Mouse (Mus musculus): ENCODE results near the gene Olfr292. TPM values are rescaled to one million over a fixed set of nuclear protein-coding genes. Genes with fewer than 3 reads are reported as not detected.

Gene Olfr292
- not detected in 2 replicates for polyA plus RNA-seq (2014; fragmentation: Nextera tagmentation; extraction: Ambion mirVana)

DNA sequence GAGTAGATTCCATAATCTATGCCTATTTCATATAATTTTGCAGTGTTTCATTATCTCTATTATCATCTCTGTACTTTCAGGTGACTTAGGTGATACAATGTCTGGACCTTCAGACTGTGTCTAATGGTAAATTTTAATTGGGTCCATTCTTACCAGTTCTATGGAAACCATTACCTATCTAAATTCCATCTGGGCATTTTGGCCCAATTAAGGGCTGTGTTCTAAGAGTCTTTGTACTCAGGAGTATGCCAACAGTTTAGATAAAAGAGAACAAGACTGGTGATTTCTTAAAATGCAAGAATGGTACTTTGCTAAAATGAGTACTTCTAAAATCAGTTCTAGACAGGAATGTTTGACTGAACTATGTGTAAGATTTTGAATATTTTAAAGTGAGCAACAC lies at the start of gene Olfr292:
Gene Olfr292, plus strand, starts transcription at position 301 of the 400 bp plus-strand sequence.
- TF ChIP-seq CTCF (IDR thresholded peaks at IDR 0.05; ENCODE audit: low read depth): no peak
- Histone ChIP-seq H3K4me3 (ENCODE audit: low read depth, low read length) (no peak within 1 kb of the TSS), H3K27ac (ENCODE audit: low read depth) (no peak within 1 kb of the TSS), H3K4me2 (no peak within 1 kb of the TSS), H3K9me3 (ENCODE audit: low read depth, low read length) (no peaks in the 10 kb centered on the region), H3K9ac (no peak within 1 kb of the TSS), H3K36me3 (ENCODE audit: insufficient read depth) (no peaks in the 10 kb centered on the region), H3K27me3 (ENCODE audit: insufficient read depth, low read length) (no peaks in the 10 kb centered on the region), H3K4me1 (ENCODE audit: insufficient read depth) (no peaks in the 10 kb centered on the region)
- ATAC-seq (ENCODE audit: insufficient read depth): no peak
- no peak for DNase-seq

DNA sequence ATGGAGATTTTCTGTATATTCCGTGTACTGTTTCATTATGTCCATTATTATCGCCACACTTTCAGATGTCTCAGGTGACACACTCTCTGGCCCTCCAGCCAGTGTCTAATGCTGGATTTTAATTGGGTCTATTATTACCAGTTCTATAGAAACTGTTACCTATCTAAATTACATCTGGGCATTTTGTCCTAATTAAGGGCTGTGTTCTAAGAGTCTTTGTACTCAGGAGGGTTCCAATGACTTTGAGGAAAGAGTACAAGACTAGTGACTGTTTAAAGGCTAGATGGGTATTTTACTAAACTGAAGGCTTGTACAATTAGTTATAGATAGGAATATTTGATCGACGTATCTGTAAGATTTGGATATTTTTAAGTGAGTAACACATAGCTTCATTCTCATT lies 39.4 kb upstream of the Olfr292 start, which contains the start of gene Olfr293:
Gene Olfr293, plus strand, starts transcription at position 301 of the 400 bp plus-strand sequence.
- H3K9me3 ChIP-seq (ENCODE audit: low read depth, low read length): no peaks in the 10 kb centered on the region
- ATAC-seq (ENCODE audit: insufficient read depth): no peak
- H3K27ac ChIP-seq (ENCODE audit: low read depth): no peak within 1 kb of the TSS
- TF ChIP-seq CTCF (IDR thresholded peaks at IDR 0.05; ENCODE audit: low read depth): no peak
- H3K36me3 ChIP-seq (ENCODE audit: insufficient read depth): no peaks in the 10 kb centered on the region
- H3K9ac ChIP-seq: no peak within 1 kb of the TSS
- no peak within 1 kb of the TSS for H3K4me3 ChIP-seq (ENCODE audit: low read depth, low read length)
- H3K4me2 ChIP-seq: no peak within 1 kb of the TSS
- 92% methylated on average over 4 of the region's 4 CpGs for WGBS
- DNase-seq: no peak
- no peaks in the 10 kb centered on the region for H3K4me1 ChIP-seq (ENCODE audit: insufficient read depth)
- H3K27me3 ChIP-seq (ENCODE audit: insufficient read depth, low read length): no peaks in the 10 kb centered on the region

DNA sequence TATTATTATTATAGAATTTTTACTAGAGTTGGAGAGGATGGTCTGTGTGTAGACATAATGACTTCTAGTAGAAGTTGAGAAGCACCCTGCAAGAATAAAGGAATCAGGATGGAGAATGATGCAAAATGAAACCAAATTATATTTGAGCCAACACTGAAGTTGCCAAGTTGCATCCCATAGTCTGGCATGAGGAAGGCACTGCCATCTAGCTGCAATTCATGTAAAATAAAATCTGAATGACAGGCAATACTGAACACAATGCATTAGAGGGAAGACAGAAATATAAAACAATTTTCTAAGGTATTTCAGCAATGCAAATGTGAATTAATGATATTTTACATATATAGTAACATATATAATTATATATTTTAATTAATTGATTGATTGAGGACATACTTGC lies 36.9 kb downstream of the Olfr292 start:
- Histone ChIP-seq H3K9me3 (ENCODE audit: low read depth, low read length) (no peaks in the 10 kb centered on the region), H3K4me2 (no peak overlapping the region), H3K4me3 (ENCODE audit: low read depth, low read length) (no peak overlapping the region), H3K27me3 (ENCODE audit: insufficient read depth, low read length) (no peaks in the 10 kb centered on the region), H3K36me3 (ENCODE audit: insufficient read depth) (no peaks in the 10 kb centered on the region), H3K27ac (ENCODE audit: low read depth) (no peak overlapping the region), H3K4me1 (ENCODE audit: insufficient read depth) (no peaks in the 10 kb centered on the region), H3K9ac (no peak overlapping the region)
- no peak for DNase-seq
- ATAC-seq (ENCODE audit: insufficient read depth): no peak
- no peak for TF ChIP-seq CTCF (IDR thresholded peaks at IDR 0.05; ENCODE audit: low read depth)

Other genes with a start within 250 kb of the Olfr292 start
- not detected in 2 replicates for gene Olfr299, start 228.4 kb upstream of the Olfr292 start, polyA plus RNA-seq (2014; fragmentation: Nextera tagmentation; extraction: Ambion mirVana)
- not detected in 2 replicates for gene Olfr298, start 195.8 kb upstream of the Olfr292 start, polyA plus RNA-seq (2014; fragmentation: Nextera tagmentation; extraction: Ambion mirVana)
- gene Olfr297, start 168.4 kb upstream of the Olfr292 start, polyA plus RNA-seq (2014; fragmentation: Nextera tagmentation; extraction: Ambion mirVana): not detected in 2 replicates
- not detected in 2 replicates for gene Olfr295, start 104.5 kb upstream of the Olfr292 start, polyA plus RNA-seq (2014; fragmentation: Nextera tagmentation; extraction: Ambion mirVana)
- gene Olfr294, start 71.7 kb upstream of the Olfr292 start, polyA plus RNA-seq (2014; fragmentation: Nextera tagmentation; extraction: Ambion mirVana): not detected in 2 replicates
- gene Olfr293, start 39.3 kb upstream of the Olfr292 start, polyA plus RNA-seq (2014; fragmentation: Nextera tagmentation; extraction: Ambion mirVana): not detected in 2 replicates
- gene Folh1, start 87.6 kb downstream of the Olfr292 start, polyA plus RNA-seq (2014; fragmentation: Nextera tagmentation; extraction: Ambion mirVana): not detected in 2 replicates
- gene Vmn2r77, start 106.7 kb downstream of the Olfr292 start, polyA plus RNA-seq (2014; fragmentation: Nextera tagmentation; extraction: Ambion mirVana): not detected in 2 replicates
- gene Vmn2r78, start 226.8 kb downstream of the Olfr292 start, polyA plus RNA-seq (2014; fragmentation: Nextera tagmentation; extraction: Ambion mirVana): not detected in 2 replicates

Data from lung, embryonic 14.5 days (tissue).